Mouse (Mus musculus) limb, embryonic 14.5 days (tissue): Measurements from ENCODE around the gene Shisa3. TPM values are rescaled to one million over a fixed set of nuclear protein-coding genes. Genes with fewer than 3 reads are reported as not detected.

Experiments used
- ATAC-seq: fragments of 200-750 bp; cut with Nextera tagmentation; 2 replicates; pipeline ENCODE4 v1.8.0; 2017; ENCODE audit warnings: low read depth, moderate number of reproducible peaks, moderate TSS enrichment; ENCODE audit not compliant: low FRiP score
- DNase-seq: peaks from one replicate; pipeline ENCODE4 v3.0.0-alpha.2; 2015; ENCODE audit warnings: low spot score
- H3K27ac ChIP-seq: fragments of 300-500 bp; sonication (generic); replicated peaks from 2 replicates; pipeline ENCODE4 v1.5.1; 2014; ENCODE audit warnings: low read depth, mild to moderate bottlenecking, low read length, moderate library complexity, mixed read lengths
- H3K27me3 ChIP-seq: fragments of 300-500 bp; sonication (generic); 2 replicates; pipeline ENCODE4 v1.6.1; 2014; ENCODE audit warnings: low read length, mixed read lengths; ENCODE audit not compliant: control insufficient read depth, insufficient read depth
- H3K36me3 ChIP-seq: fragments of 300-500 bp; sonication (generic); 2 replicates; pipeline ENCODE4 v1.6.1; 2014; ENCODE audit warnings: mild to moderate bottlenecking, low read length, moderate library complexity, mixed read lengths; ENCODE audit not compliant: control insufficient read depth, insufficient read depth
- H3K4me1 ChIP-seq: fragments of 300-500 bp; sonication (generic); 2 replicates; pipeline ENCODE4 v1.6.1; 2014; ENCODE audit warnings: antibody characterized with exemption, low read length, mixed read lengths; ENCODE audit not compliant: control insufficient read depth, insufficient read depth
- H3K4me2 ChIP-seq: fragments of 300-500 bp; sonication (generic); replicated peaks from 2 replicates; pipeline ENCODE4 v1.6.1; 2014; ENCODE audit warnings: low read depth, mild to moderate bottlenecking, low read length, moderate library complexity; ENCODE audit not compliant: severe bottlenecking
- H3K4me3 ChIP-seq: fragments of 300-500 bp; sonication (generic); replicated peaks from 2 replicates; pipeline ENCODE4 v1.5.1; 2014; ENCODE audit warnings: low read length
- H3K9ac ChIP-seq: fragments of 300-500 bp; sonication (generic); 2 replicates; pipeline ENCODE4 v1.6.1; 2014; ENCODE audit warnings: mild to moderate bottlenecking, low read depth, low read length, moderate library complexity; ENCODE audit not compliant: severe bottlenecking
- H3K9me3 ChIP-seq: fragments of 300-500 bp; sonication (generic); 2 replicates; pipeline ENCODE4 v1.6.1; 2016; ENCODE audit warnings: low read length; ENCODE audit not compliant: control insufficient read depth
- POLR2A ChIP-seq: fragments of 200-500 bp; IDR thresholded peaks from 2 replicates; pipeline ENCODE4 v1.8.0; 2012; ENCODE audit warnings: inconsistent platforms, mild to moderate bottlenecking, moderate library complexity, borderline replicate concordance; ENCODE audit not compliant: insufficient read depth, insufficient read length; ENCODE audit errors: extremely low read depth
- WGBS: fragments of 180-500 bp; shearing (Covaris S2); extraction: QIAGEN DNeasy Blood & Tissue Kit; methylation state at CpG from one replicate; pipeline ENCODE4 v1.1.7; 2014; 5-methylcytosine and 5-hydroxymethylcytosine counted together
- polyA plus RNA-seq, 2 experiments: library from polyadenylated mRNA; depleted of rRNA in 1 of 2; stranded (reverse) in 1 of 2; unstranded in 1 of 2; fragments of >200 nt; fragmentation: Nextera tagmentation in 1 of 2; extraction: Ambion mirVana in 1 of 2; gene quantifications; 2 replicates each; pipeline versions ENCODE4 v1.2.1 to v1.2.3; 2012 to 2014

Gene Shisa3
- polyA plus RNA-seq, 2 experiments: 4.6 to 6.3 TPM

GRCm38 (mm10) chr5:67605951-67606350 lies 1.7 kb upstream of the Shisa3 start:
- ATAC-seq (no peak), DNase-seq (no peak)
- no peak overlapping the region for H3K9ac ChIP-seq
- H3K36me3 ChIP-seq: no peaks in the 10 kb centered on the region
- peaks cover 57% of the 10 kb centered on the region for H3K27me3 ChIP-seq
- no peak overlapping the region for H3K27ac ChIP-seq
- WGBS: 14% methylated on average over 5 of the region's 5 CpGs
- TF ChIP-seq POLR2A: no peak
- H3K4me1 ChIP-seq: peaks cover 17% of the 10 kb centered on the region
- no peaks in the 10 kb centered on the region for H3K9me3 ChIP-seq
- H3K4me3 ChIP-seq: no peak overlapping the region
- no peak overlapping the region for H3K4me2 ChIP-seq

GRCm38 (mm10) chr5:67606916-67607803 lies 522 bp upstream of the Shisa3 start:
- Histone ChIP-seq H3K9ac (peak overlapping the region; percentile 38), H3K4me2 (peak overlapping the region; percentile 94), H3K4me1 (peaks cover 17% of the 10 kb centered on the region), H3K36me3 (no peaks in the 10 kb centered on the region), H3K27ac (no peak overlapping the region), H3K4me3 (peak overlapping the region; percentile 51), H3K27me3 (peaks cover 63% of the 10 kb centered on the region), H3K9me3 (no peaks in the 10 kb centered on the region)
- DNase-seq (no peak), ATAC-seq (no peak)
- no peak for TF ChIP-seq POLR2A
- WGBS: 3% methylated on average over 58 of the region's 66 CpGs

DNA sequence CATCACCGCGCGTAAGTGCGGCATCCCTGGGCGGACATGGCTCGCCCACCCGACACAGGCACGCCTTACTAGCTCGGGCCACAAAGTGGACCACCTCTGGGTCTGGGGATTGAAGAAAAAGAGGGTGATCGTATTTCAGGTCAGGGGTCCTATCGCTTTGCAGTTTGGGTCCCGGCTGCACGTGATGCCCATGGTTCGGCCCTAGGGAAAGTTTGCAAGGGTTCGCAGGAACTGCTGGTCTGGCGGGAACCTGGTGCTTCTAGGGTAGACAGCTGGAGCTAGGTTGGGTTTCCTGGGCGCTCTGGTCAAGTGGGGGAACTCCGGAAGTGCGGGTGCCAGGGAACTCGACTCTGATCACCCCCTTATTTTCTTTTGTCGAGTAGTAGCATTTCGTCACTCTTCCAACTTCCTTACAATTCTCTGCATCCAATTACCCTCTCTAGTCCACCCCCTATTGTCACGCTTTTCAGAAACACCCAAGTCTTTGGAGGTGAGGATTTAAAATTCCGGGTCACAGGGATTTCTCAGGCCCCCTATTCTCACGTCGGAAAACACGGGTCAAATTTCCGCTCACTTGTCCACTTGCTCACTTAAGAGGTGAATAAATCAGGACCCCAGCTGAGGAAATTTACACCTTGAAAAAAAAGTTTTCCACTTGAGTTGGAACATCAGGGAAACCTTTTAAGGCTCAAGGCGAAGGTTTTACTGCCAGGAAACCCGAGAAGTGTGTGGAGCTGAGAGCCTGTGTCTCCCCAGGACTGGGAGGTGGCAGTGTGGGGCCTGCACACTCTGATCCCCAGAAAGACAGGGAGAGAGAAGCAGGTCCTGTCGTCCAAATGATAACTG lies 1.2 kb downstream of the Shisa3 start:
- 2% methylated on average over 31 of the region's 31 CpGs for WGBS
- DNase-seq (peak; percentile 17), ATAC-seq (0 out of 2 replicates have a peak, but pooled peaks have one; percentile 20)
- TF ChIP-seq POLR2A: no peak
- peak overlapping the region; percentile 38; the same call in 1 of the 2 replicates for H3K27ac ChIP-seq
- H3K9ac ChIP-seq: peak overlapping the region; percentile 38
- no peaks in the 10 kb centered on the region for H3K36me3 ChIP-seq
- peak overlapping the region; percentile 51 for H3K4me3 ChIP-seq
- peaks cover 63% of the 10 kb centered on the region for H3K27me3 ChIP-seq
- no peaks in the 10 kb centered on the region for H3K9me3 ChIP-seq
- H3K4me1 ChIP-seq: peaks cover 17% of the 10 kb centered on the region
- peak overlapping the region; percentile 94 for H3K4me2 ChIP-seq

GRCm38 (mm10) chr5:67609520-67609837 lies 1.8 kb downstream of the Shisa3 start:
- DNase-seq (no peak), ATAC-seq (0 out of 2 replicates have a peak, but pooled peaks have one; percentile 5)
- Histone ChIP-seq H3K36me3 (no peaks in the 10 kb centered on the region), H3K9ac (no peak overlapping the region), H3K4me1 (peaks cover 17% of the 10 kb centered on the region), H3K27ac (no peak overlapping the region), H3K4me2 (peak overlapping the region; percentile 94; the same call in 1 of the 2 replicates), H3K9me3 (no peaks in the 10 kb centered on the region), H3K27me3 (peaks cover 63% of the 10 kb centered on the region), H3K4me3 (peak overlapping the region; percentile 51; the same call in 1 of the 2 replicates)
- 20% methylated on average over 2 of the region's 2 CpGs for WGBS
- no peak for TF ChIP-seq POLR2A

DNA sequence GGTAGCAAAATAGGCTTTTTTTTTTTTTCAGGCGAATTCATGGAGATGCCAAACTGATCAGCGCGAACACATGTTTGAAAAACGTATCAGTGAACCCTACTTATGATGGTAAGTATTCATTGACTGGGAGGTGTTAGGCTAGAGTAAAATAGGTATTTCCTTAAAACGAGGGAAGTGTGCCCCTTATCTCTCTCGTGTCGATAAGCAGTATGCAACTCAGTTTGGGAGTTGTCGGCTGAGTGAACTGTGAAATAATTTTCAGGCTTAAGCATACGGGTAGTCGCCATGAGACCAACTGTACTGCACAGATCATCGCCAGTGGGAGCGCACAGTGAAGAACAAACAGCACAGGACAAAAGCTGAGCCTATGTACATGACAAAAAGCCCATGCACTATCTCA lies 13.5 kb downstream of the Shisa3 start:
- Histone ChIP-seq H3K27me3 (no peaks in the 10 kb centered on the region), H3K4me3 (no peak overlapping the region), H3K9me3 (no peaks in the 10 kb centered on the region), H3K4me2 (no peak overlapping the region), H3K9ac (no peak overlapping the region), H3K36me3 (no peaks in the 10 kb centered on the region), H3K27ac (no peak overlapping the region), H3K4me1 (no peaks in the 10 kb centered on the region)
- WGBS: 91% methylated on average over 12 of the region's 12 CpGs
- ATAC-seq (no peak), DNase-seq (no peak)
- TF ChIP-seq POLR2A: no peak
